Mouse (Mus musculus): ENCODE measurements around the gene Gm45837.

GRCm38 (mm10) chr7:101478099-101478498 lies 67.4 kb downstream of the Gm45837 start:
- no peak for TF ChIP-seq CTCF (IDR thresholded peaks at IDR 0.05; ENCODE audit: borderline replicate concordance, control insufficient read depth, extremely low read depth, insufficient read depth, low read length, poor library complexity)
- TF ChIP-seq POLR2A (IDR thresholded peaks at IDR 0.05; ENCODE audit: control insufficient read depth, extremely low read depth, insufficient read depth, low read length, poor library complexity): no peak
